Mouse (Mus musculus) embryonic fibroblast, embryonic 13.5 days (primary cell): Measurements from ENCODE around the gene Dyrk1b. TPM values are rescaled to one million over a fixed set of nuclear protein-coding genes. Genes with fewer than 3 reads are reported as not detected.
A peak's percentile ranks its signal among the peaks of the same experiment; 100 is the strongest.
"Not testable (repeated sequence)": the region's sequence is repeated elsewhere in the genome, so short reads cannot be mapped to it uniquely, and the experiment has no call there.

Source experiments
- H3K27ac ChIP-seq: 2 replicates; pipeline ENCODE4 v1.5.1; 2012; ENCODE audit warnings: low read length, control low read depth, inconsistent platforms; ENCODE audit not compliant: insufficient read depth
- H3K4me1 ChIP-seq: 2 replicates; pipeline ENCODE4 v1.6.1; 2011; ENCODE audit warnings: low read length; ENCODE audit not compliant: control insufficient read depth, insufficient read depth
- H3K4me3 ChIP-seq: 2 replicates; pipeline ENCODE4 v1.5.1; 2011; ENCODE audit warnings: mild to moderate bottlenecking, control low read depth, low read length; ENCODE audit not compliant: insufficient read depth
- CTCF ChIP-seq: IDR thresholded peaks from 2 replicates; pipeline ENCODE4 v1.5.1; 2011; ENCODE audit warnings: mild to moderate bottlenecking, control low read depth, low read length, moderate library complexity, borderline replicate concordance; ENCODE audit not compliant: insufficient read depth
- POLR2A ChIP-seq: IDR thresholded peaks from 2 replicates; pipeline ENCODE4 v1.6.1; 2011; ENCODE audit warnings: low read depth, mild to moderate bottlenecking, control low read depth, low read length, moderate library complexity
- polyA plus RNA-seq: library from polyadenylated mRNA; stranded (reverse); fragments of >200 nt; gene quantifications from 2 replicates; pipeline ENCODE4 v1.2.4, GENCODE M21; 2011; ENCODE audit warnings: low read depth; ENCODE audit not compliant: missing spikeins, insufficient read length

Gene Dyrk1b
- polyA plus RNA-seq: 12.9 and 15.1 TPM in 2 replicates

- TF ChIP-seq POLR2A (peak; percentile 40), CTCF (no peak)
- H3K4me1 ChIP-seq: peaks cover 2% of the 10 kb centered on the region; the same call in 1 of the 2 replicates
- H3K27ac ChIP-seq: peak within 1 kb of the TSS; percentile 33
- peak within 1 kb of the TSS; percentile 79 for H3K4me3 ChIP-seq
These were observed at the start of gene Dyrk1b for GRCm38 (mm10) chr7:28179228-28179627. TSS of gene Dyrk1b (plus strand) at chr7:28179469.

DNA sequence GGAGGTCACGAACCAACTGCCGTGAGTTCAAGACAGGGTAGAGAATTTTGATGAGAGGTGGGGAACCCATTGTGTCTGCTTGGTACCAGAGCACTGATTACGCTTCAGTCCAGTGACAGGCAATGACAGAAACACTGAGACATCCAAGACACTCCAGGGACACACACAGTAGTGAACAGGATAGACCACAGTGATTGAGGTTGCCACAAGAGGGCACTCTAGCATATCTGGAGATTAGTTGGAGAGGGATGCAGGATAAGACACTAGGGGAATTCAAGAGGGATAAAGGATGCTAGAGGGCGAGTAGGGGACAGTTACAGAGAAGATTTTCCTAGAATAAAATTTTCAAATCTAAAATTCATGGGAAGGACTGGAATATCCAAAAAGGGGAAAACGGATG lies 41.7 kb upstream of the Dyrk1b start:
- Histone ChIP-seq H3K4me3 (no peak overlapping the region), H3K27ac (no peak overlapping the region), H3K4me1 (no peaks in the 10 kb centered on the region)
- TF ChIP-seq CTCF (no peak), POLR2A (no peak)

GRCm38 (mm10) chr7:28148263-28148662 lies 31.0 kb upstream of the Dyrk1b start:
- TF ChIP-seq POLR2A (no peak), CTCF (peak; percentile 80)

GRCm38 (mm10) chr7:28149841-28150240 lies 29.4 kb upstream of the Dyrk1b start:
- TF ChIP-seq POLR2A (no peak), CTCF (no peak)
- H3K4me1 ChIP-seq: no peaks in the 10 kb centered on the region
- no peak overlapping the region for H3K27ac ChIP-seq
- no peak overlapping the region for H3K4me3 ChIP-seq

More at GRCm38 (mm10) chr7:28148263-28148662, 31.0 kb upstream of the Dyrk1b start:
- Histone ChIP-seq H3K4me3 (no peak overlapping the region), H3K27ac (no peak overlapping the region), H3K4me1 (no peaks in the 10 kb centered on the region)

DNA sequence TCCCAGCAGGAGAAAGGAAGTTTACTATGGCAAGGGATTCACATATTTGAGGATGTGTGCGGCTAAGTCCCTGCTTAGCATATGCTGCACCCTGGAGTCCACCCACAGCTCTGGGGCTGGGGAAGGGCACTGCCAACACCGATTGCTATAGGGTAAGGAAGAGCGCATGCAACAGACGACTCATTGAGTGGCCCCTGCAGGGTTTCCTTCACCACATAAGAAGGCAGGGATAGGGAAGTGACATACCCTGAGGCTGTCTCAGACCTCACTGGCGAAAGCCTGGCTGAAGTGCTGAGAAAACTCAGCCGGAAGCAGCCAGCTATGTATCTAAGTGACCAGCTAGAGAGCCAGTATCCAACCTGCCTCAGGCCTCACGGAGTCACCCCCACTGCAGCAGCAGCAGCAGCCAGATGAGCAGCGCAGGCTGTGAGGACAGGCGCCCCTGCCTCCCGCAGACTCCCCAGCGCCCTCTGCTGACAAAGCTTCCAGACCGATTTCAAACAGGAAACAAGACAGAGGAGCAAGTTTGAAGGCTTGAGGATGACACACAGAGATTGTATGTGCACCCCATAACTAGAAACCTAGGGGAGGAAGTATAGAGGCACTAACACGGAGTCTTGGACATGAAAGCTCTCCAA lies 27.6 kb upstream of the Dyrk1b start:
- Histone ChIP-seq H3K27ac (no peak overlapping the region), H3K4me3 (no peak overlapping the region), H3K4me1 (no peaks in the 10 kb centered on the region)
- TF ChIP-seq POLR2A (no peak), CTCF (peak; percentile 30; the same call in 1 of the 2 replicates)

DNA sequence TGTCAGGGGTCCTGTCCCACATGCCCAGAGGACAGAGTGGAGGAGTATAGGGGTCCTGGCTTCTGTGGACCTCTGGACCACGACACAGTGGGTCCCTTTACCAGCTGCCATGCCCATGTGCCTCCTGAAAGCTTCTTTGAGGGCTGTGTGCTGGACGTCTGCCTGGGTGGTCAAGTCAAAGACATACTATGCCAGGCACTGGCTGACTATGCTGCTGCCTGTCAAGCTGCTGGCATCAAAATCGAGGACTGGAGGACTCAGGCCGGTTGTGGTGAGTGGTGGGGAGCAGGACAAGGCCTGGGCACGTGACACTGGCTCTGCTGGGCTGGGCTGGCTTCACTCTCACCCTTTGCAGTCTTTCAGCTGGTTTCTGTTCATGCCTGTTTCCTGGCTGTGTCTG lies 25.7 kb upstream of the Dyrk1b start:
- not testable (repeated sequence) for H3K4me1 ChIP-seq, H3K4me3 ChIP-seq, H3K27ac ChIP-seq

GRCm38 (mm10) chr7:28159292-28159691 lies 20.0 kb upstream of the Dyrk1b start:
- Histone ChIP-seq H3K27ac (no peak overlapping the region), H3K4me3 (no peak overlapping the region), H3K4me1 (peaks cover 3% of the 10 kb centered on the region; the same call in 1 of the 2 replicates)
- TF ChIP-seq CTCF (no peak), POLR2A (no peak)

- H3K4me3 ChIP-seq: no peak overlapping the region
- H3K4me1 ChIP-seq: peaks cover 3% of the 10 kb centered on the region; the same call in 1 of the 2 replicates
- TF ChIP-seq POLR2A (no peak), CTCF (no peak)
- no peak overlapping the region for H3K27ac ChIP-seq
These were observed 19.4 kb upstream of the Dyrk1b start for GRCm38 (mm10) chr7:28159893-28160292.

DNA sequence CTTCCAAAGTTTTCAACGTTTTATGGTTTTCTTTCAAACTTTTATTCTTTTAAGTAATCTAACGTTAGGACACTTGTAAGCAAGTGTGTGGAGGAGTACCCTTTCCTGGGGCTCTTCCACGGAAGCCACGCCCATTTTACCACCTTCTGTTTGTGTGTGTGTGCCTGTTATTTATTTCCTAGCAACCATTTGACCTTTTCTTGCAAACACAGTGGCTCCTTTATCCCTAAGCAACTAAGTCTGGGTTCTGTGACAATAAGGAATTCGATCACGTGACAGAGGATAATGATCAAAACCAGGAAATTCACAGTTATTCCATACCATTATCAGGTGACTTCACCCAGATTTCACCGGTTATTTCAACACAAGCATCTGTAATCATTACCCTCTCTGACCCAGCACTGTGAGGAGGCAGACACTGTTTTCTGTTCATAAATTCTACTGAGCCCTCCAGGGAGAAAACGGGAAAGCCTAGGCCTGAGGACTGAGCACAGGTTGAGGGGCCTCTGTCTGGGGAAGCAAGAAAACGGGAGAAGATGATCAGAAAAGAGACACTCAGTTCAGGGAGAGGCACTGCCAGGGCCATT lies 18.0 kb upstream of the Dyrk1b start:
- Histone ChIP-seq H3K4me3 (no peak overlapping the region), H3K27ac (no peak overlapping the region), H3K4me1 (peaks cover 3% of the 10 kb centered on the region; the same call in 1 of the 2 replicates)
- no peak for TF ChIP-seq POLR2A
- no peak for TF ChIP-seq CTCF

DNA sequence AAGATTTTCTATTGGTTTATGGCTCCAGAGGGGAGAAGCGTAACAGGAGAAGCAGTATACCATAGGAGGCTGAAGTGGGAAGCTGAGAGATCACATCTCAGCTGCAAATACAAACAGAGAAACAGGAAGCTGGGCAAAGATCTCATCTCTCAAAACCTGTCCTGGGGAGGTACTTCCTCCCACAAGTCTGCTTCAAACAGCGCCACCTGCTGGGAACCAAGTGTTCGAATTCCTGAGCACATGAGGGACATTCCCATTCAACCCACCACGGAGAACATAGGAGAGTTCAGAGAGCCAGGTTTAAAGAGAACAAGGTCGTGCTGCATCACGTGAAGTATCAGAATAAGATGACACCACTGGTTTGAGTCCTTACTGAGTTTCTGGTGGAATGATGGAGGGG lies 13.9 kb upstream of the Dyrk1b start:
- H3K4me3 ChIP-seq: no peak overlapping the region
- H3K4me1 ChIP-seq: peaks cover 7% of the 10 kb centered on the region; the same call in 1 of the 2 replicates
- H3K27ac ChIP-seq: no peak overlapping the region
- TF ChIP-seq POLR2A: no peak
- TF ChIP-seq CTCF: no peak
